Mouse (Mus musculus): ENCODE data around the gene Apoc1. TPM values are rescaled to one million over a fixed set of nuclear protein-coding genes. Genes with fewer than 3 reads are reported as not detected.
"Not testable (repeated sequence)": the region's sequence is repeated elsewhere in the genome, so short reads cannot be mapped to it uniquely, and the experiment has no call there.

Gene Apoc1
- total and polyA plus RNA-seq, 2 experiments, result 5,801 to 7,765 TPM

- H3K79me2 ChIP-seq (ENCODE audit: control insufficient read depth, insufficient read depth, low read length), result peaks cover 16% of the 10 kb centered on the region
- peak overlapping the region; percentile 90 for H3K27ac ChIP-seq (replicated peaks; ENCODE audit: insufficient read depth, low read depth, low read length)
- DNase-seq (ENCODE audit: extremely low read depth, low read depth, low spot score), result peak; percentile 92
- TF ChIP-seq CTCF (IDR thresholded peaks at IDR 0.05; ENCODE audit: low read depth, low read length) (no peak), POLR2A (IDR thresholded peaks at IDR 0.05; ENCODE audit: extremely low read depth, insufficient read depth, low read length) (0 out of 2 replicates have a peak, but pooled peaks have one; percentile 5)
- WGBS, result 5% methylated on average over 10 of the region's 10 CpGs
- peaks cover 29% of the 10 kb centered on the region for H3K4me1 ChIP-seq (ENCODE audit: control insufficient read depth, insufficient read depth, low read length)
- H3K36me3 ChIP-seq (ENCODE audit: control insufficient read depth, insufficient read depth, low read length), result peaks cover 20% of the 10 kb centered on the region
- peak overlapping the region; percentile 60 for H3K9ac ChIP-seq (ENCODE audit: low read depth, low read length)
- no peaks in the 10 kb centered on the region for H3K27me3 ChIP-seq (ENCODE audit: control insufficient read depth, insufficient read depth, low read length)
- no peak overlapping the region for H3K4me3 ChIP-seq (ENCODE audit: insufficient read depth, low read depth, low read length)
Measured at GRCm38 (mm10) chr7:19693421-19693820, 961 bp upstream of the Apoc1 start.

- Histone ChIP-seq H3K36me3 (ENCODE audit: control insufficient read depth, insufficient read depth, low read length) (peaks cover 6% of the 10 kb centered on the region), H3K9ac (ENCODE audit: low read depth, low read length) (peak overlapping the region; percentile 83), H3K27me3 (ENCODE audit: control insufficient read depth, insufficient read depth, low read length) (no peaks in the 10 kb centered on the region), H3K4me1 (ENCODE audit: control insufficient read depth, insufficient read depth, low read length) (peaks cover 33% of the 10 kb centered on the region), H3K27ac (replicated peaks; ENCODE audit: insufficient read depth, low read depth, low read length) (peak overlapping the region; percentile 90), H3K4me3 (ENCODE audit: insufficient read depth, low read depth, low read length) (peak overlapping the region; percentile 73), H3K79me2 (ENCODE audit: control insufficient read depth, insufficient read depth, low read length) (peaks cover 3% of the 10 kb centered on the region; the same call in 1 of the 2 replicates)
- WGBS, result 19% methylated on average over 6 of the region's 6 CpGs
- DNase-seq (ENCODE audit: extremely low read depth, low read depth, low spot score), result peak; percentile 82
- TF ChIP-seq POLR2A (IDR thresholded peaks at IDR 0.05; ENCODE audit: extremely low read depth, insufficient read depth, low read length) (no peak; the same call in 1 of the 2 replicates), CTCF (IDR thresholded peaks at IDR 0.05; ENCODE audit: low read depth, low read length) (no peak)
Measured at GRCm38 (mm10) chr7:19691434-19691833, 1.0 kb downstream of the Apoc1 start.

DNA sequence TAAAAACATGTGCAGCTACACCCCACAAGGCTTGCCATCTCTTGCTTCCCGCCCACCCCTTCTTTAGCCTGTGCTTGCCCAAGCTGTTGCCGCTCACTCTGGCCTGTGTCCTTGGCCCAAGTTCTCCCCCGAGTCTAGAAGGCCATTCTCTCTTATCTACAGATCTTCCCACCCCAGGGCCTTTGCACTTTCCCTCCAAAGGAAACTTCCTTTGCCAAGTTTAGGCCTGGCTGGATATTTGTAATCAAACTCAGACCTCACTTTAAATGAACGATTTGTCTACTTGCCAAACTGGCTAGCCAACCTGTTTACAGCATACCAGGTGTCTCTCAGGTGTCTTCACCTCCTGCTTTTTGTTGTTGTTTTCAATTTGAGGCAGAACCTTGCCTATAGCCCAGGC is 1.6 kb downstream of the Apoc1 start:
- no peaks in the 10 kb centered on the region for H3K27me3 ChIP-seq (ENCODE audit: control insufficient read depth, insufficient read depth, low read length)
- peak overlapping the region; percentile 83 for H3K9ac ChIP-seq (ENCODE audit: low read depth, low read length)
- no peaks in the 10 kb centered on the region for H3K79me2 ChIP-seq (ENCODE audit: control insufficient read depth, insufficient read depth, low read length)
- peak overlapping the region; percentile 73 for H3K4me3 ChIP-seq (ENCODE audit: insufficient read depth, low read depth, low read length)
- H3K4me1 ChIP-seq (ENCODE audit: control insufficient read depth, insufficient read depth, low read length), result peaks cover 36% of the 10 kb centered on the region
- no peak for TF ChIP-seq CTCF (IDR thresholded peaks at IDR 0.05; ENCODE audit: low read depth, low read length)
- peak; percentile 28; the same call in 1 of the 2 replicates for TF ChIP-seq POLR2A (IDR thresholded peaks at IDR 0.05; ENCODE audit: extremely low read depth, insufficient read depth, low read length)
- H3K27ac ChIP-seq (replicated peaks; ENCODE audit: insufficient read depth, low read depth, low read length), result peak overlapping the region; percentile 90
- H3K36me3 ChIP-seq (ENCODE audit: control insufficient read depth, insufficient read depth, low read length), result peaks cover under 1% of the 10 kb centered on the region; the same call in 1 of the 2 replicates
- 5% methylated on average over 4 of the region's 4 CpGs for WGBS
- DNase-seq (ENCODE audit: extremely low read depth, low read depth, low spot score), result peak; percentile 90

DNA sequence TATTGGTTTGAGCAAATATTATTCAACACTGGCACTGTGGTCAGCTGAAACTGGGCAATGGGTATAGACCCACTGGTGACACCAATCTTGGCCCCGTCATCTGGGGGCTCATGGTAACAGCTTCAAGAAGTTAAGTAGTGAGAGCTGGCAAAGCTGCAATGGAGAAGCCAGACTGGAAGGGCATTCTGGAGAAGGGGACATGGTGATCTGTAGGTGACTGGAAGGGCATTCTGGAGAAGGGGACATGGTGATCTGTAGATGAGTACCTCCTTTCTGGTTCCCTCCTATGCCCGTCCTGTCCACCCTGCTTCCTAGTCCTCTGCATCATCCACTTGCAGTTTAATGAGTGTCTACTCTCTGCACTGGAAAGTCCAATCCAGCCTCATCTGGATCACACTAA is 3.8 kb downstream of the Apoc1 start:
- TF ChIP-seq POLR2A (IDR thresholded peaks at IDR 0.05; ENCODE audit: extremely low read depth, insufficient read depth, low read length), result no peak
- TF ChIP-seq CTCF (IDR thresholded peaks at IDR 0.05; ENCODE audit: low read depth, low read length), result no peak
- H3K27ac ChIP-seq (replicated peaks; ENCODE audit: insufficient read depth, low read depth, low read length), result peak overlapping the region; percentile 90
- H3K4me3 ChIP-seq (ENCODE audit: insufficient read depth, low read depth, low read length), result no peak overlapping the region
- DNase-seq (ENCODE audit: extremely low read depth, low read depth, low spot score), result peak; percentile 68
- no peaks in the 10 kb centered on the region for H3K79me2 ChIP-seq (ENCODE audit: control insufficient read depth, insufficient read depth, low read length)
- peaks cover 42% of the 10 kb centered on the region for H3K4me1 ChIP-seq (ENCODE audit: control insufficient read depth, insufficient read depth, low read length)
- H3K36me3 ChIP-seq (ENCODE audit: control insufficient read depth, insufficient read depth, low read length), result no peaks in the 10 kb centered on the region
- no peaks in the 10 kb centered on the region for H3K27me3 ChIP-seq (ENCODE audit: control insufficient read depth, insufficient read depth, low read length)
- WGBS, result 19% methylated on average over 2 of the region's 2 CpGs
- peak overlapping the region; percentile 31; the same call in 1 of the 2 replicates for H3K9ac ChIP-seq (ENCODE audit: low read depth, low read length)

DNA sequence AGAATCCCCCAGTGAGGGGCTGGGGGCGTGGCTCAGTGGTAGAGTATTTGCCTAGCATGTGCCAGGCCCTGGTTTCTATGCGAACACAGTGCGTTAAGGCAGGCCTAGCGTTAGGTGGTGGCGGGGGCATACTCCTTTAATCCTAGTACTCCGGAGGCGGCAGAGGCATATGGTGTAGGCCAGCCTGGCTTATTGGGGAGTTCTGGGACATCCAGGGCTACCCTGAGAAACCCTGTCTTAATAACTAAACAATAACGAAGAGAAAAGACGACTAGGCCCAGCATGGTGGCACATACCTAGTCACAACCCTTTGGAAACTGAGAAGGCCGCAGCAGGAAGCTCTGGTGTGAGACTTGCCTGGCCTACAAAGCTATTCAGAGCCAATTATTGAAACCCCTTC is 4.4 kb downstream of the Apoc1 start:
- H3K36me3 ChIP-seq (ENCODE audit: control insufficient read depth, insufficient read depth, low read length), result no peaks in the 10 kb centered on the region
- H3K27ac ChIP-seq (replicated peaks; ENCODE audit: insufficient read depth, low read depth, low read length), result peak overlapping the region; percentile 99
- WGBS, result 33% methylated on average over 10 of the region's 10 CpGs
- H3K4me1 ChIP-seq (ENCODE audit: control insufficient read depth, insufficient read depth, low read length), result peaks cover 44% of the 10 kb centered on the region
- H3K27me3 ChIP-seq (ENCODE audit: control insufficient read depth, insufficient read depth, low read length), result no peaks in the 10 kb centered on the region
- no peaks in the 10 kb centered on the region for H3K79me2 ChIP-seq (ENCODE audit: control insufficient read depth, insufficient read depth, low read length)
- H3K9ac ChIP-seq (ENCODE audit: low read depth, low read length), result peak overlapping the region; percentile 20; the same call in 1 of the 2 replicates
- no peak overlapping the region for H3K4me3 ChIP-seq (ENCODE audit: insufficient read depth, low read depth, low read length)
- peak; percentile 66 for DNase-seq (ENCODE audit: extremely low read depth, low read depth, low spot score)
- TF ChIP-seq POLR2A (IDR thresholded peaks at IDR 0.05; ENCODE audit: extremely low read depth, insufficient read depth, low read length) (no peak), CTCF (IDR thresholded peaks at IDR 0.05; ENCODE audit: low read depth, low read length) (0 out of 2 replicates have a peak, but pooled peaks have one; percentile 1)

DNA sequence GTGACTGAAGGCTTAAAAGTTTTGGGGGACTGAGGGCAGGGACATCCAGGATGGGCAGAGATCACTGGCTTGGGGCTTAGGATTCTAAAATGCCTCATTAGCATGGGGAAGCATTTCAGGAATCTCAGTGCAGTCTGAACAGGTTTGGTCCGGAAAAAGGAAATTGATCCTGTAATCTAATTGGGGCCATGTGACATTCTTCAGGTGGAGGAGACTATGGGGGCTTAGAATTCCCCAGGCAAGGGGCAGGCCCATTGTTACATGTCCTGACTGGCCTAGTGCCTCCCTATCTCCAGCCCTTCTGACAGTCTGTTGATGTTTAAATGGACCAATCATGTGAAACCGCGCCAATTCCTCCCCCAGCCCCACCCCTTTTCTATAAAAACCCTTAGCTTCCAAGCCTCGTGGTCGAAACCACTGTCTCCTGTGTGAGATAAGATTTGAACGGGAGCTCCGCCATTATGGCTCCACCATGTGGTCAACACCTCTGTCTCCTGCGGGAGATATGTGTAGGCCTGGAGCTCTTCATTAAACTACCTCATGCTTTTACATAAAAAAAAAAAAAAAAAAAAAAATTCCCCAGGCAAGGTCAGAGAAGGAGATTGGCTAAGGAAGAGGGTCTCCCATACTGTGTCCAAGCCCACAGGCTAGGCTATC is 5.4 kb downstream of the Apoc1 start:
- peak overlapping the region; percentile 49 for H3K9ac ChIP-seq (ENCODE audit: low read depth, low read length)
- WGBS, result 7% methylated on average over 8 of the region's 8 CpGs
- H3K27me3 ChIP-seq (ENCODE audit: control insufficient read depth, insufficient read depth, low read length); H3K36me3 ChIP-seq (ENCODE audit: control insufficient read depth, insufficient read depth, low read length); H3K79me2 ChIP-seq (ENCODE audit: control insufficient read depth, insufficient read depth, low read length); H3K4me3 ChIP-seq (ENCODE audit: insufficient read depth, low read depth, low read length): not testable (repeated sequence)
- peak overlapping the region; percentile 99 for H3K27ac ChIP-seq (replicated peaks; ENCODE audit: insufficient read depth, low read depth, low read length)
- peak; percentile 81 for DNase-seq (ENCODE audit: extremely low read depth, low read depth, low spot score)
- TF ChIP-seq POLR2A (IDR thresholded peaks at IDR 0.05; ENCODE audit: extremely low read depth, insufficient read depth, low read length), result 0 out of 2 replicates have a peak, but pooled peaks have one; percentile 28
- H3K4me1 ChIP-seq (ENCODE audit: control insufficient read depth, insufficient read depth, low read length), result peaks cover 42% of the 10 kb centered on the region
